Mouse (Mus musculus): Measurements from ENCODE around the gene Dll3. TPM values are rescaled to one million over a fixed set of nuclear protein-coding genes. Genes with fewer than 3 reads are reported as not detected.
A peak's percentile ranks its signal among the peaks of the same experiment; 100 is the strongest.

Dll3 gene
- polyA plus RNA-seq, 1 experiment: not detected

- no peak for DNase-seq (ENCODE audit: low read depth in 1 of 2, low spot score in 2 of 2)
- H3K27me3 ChIP-seq (ENCODE audit: control insufficient read depth, insufficient read depth, low read length): no peaks in the 10 kb centered on the region
- TF ChIP-seq POLR2A (IDR thresholded peaks at IDR 0.05; ENCODE audit: low read depth, low read length) (no peak), CTCF (IDR thresholded peaks at IDR 0.05; ENCODE audit: extremely low read depth, insufficient read depth, insufficient read length, insufficient replicate concordance) (no peak)
- H3K4me1 ChIP-seq (ENCODE audit: control insufficient read depth, insufficient read depth, insufficient read length): peaks cover 4% of the 10 kb centered on the region; the same call in 1 of the 2 replicates
- H3K4me3 ChIP-seq (ENCODE audit: extremely low read depth, insufficient read depth, insufficient read length): peak overlapping the region; percentile 73
- WGBS: 5% methylated on average over 35 of the region's 35 CpGs
- H3K36me3 ChIP-seq (ENCODE audit: control insufficient read depth, insufficient read depth, low read length): peaks cover 31% of the 10 kb centered on the region
- no peak overlapping the region for H3K27ac ChIP-seq (ENCODE audit: insufficient read depth, low read length)
Measured at GRCm38 (mm10) chr7:28311151-28311925, 9.3 kb upstream of the Dll3 start.

GRCm38 (mm10) chr7:28309737-28310136, 7.7 kb upstream of the Dll3 start:
- Histone ChIP-seq H3K4me1 (ENCODE audit: control insufficient read depth, insufficient read depth, insufficient read length) (peaks cover 4% of the 10 kb centered on the region; the same call in 1 of the 2 replicates), H3K4me3 (ENCODE audit: extremely low read depth, insufficient read depth, insufficient read length) (no peak overlapping the region), H3K27me3 (ENCODE audit: control insufficient read depth, insufficient read depth, low read length) (no peaks in the 10 kb centered on the region), H3K27ac (ENCODE audit: insufficient read depth, low read length) (no peak overlapping the region), H3K36me3 (ENCODE audit: control insufficient read depth, insufficient read depth, low read length) (peaks cover 25% of the 10 kb centered on the region)
- WGBS: 88% methylated on average over 9 of the region's 9 CpGs
- no peak for DNase-seq (ENCODE audit: low read depth in 1 of 2, low spot score in 2 of 2)
- TF ChIP-seq CTCF (IDR thresholded peaks at IDR 0.05; ENCODE audit: extremely low read depth, insufficient read depth, insufficient read length, insufficient replicate concordance): no peak
- no peak for TF ChIP-seq POLR2A (IDR thresholded peaks at IDR 0.05; ENCODE audit: low read depth, low read length)

GRCm38 (mm10) chr7:28306216-28306615, 4.2 kb upstream of the Dll3 start:
- DNase-seq (ENCODE audit: low read depth in 1 of 2, low spot score in 2 of 2): no peak
- 97% methylated on average over 8 of the region's 8 CpGs for WGBS
- no peak for TF ChIP-seq POLR2A (IDR thresholded peaks at IDR 0.05; ENCODE audit: low read depth, low read length)
- no peak for TF ChIP-seq CTCF (IDR thresholded peaks at IDR 0.05; ENCODE audit: extremely low read depth, insufficient read depth, insufficient read length, insufficient replicate concordance)
- H3K27ac ChIP-seq (ENCODE audit: insufficient read depth, low read length): no peak overlapping the region
- H3K36me3 ChIP-seq (ENCODE audit: control insufficient read depth, insufficient read depth, low read length): peaks cover 25% of the 10 kb centered on the region
- no peak overlapping the region for H3K4me3 ChIP-seq (ENCODE audit: extremely low read depth, insufficient read depth, insufficient read length)
- peaks cover 3% of the 10 kb centered on the region for H3K27me3 ChIP-seq (ENCODE audit: control insufficient read depth, insufficient read depth, low read length)
- H3K4me1 ChIP-seq (ENCODE audit: control insufficient read depth, insufficient read depth, insufficient read length): peaks cover 4% of the 10 kb centered on the region

GRCm38 (mm10) chr7:28305641-28306040, 3.6 kb upstream of the Dll3 start:
- Histone ChIP-seq H3K27ac (ENCODE audit: insufficient read depth, low read length) (no peak overlapping the region), H3K36me3 (ENCODE audit: control insufficient read depth, insufficient read depth, low read length) (peaks cover 25% of the 10 kb centered on the region)
- WGBS: 95% methylated on average over 10 of the region's 10 CpGs

GRCm38 (mm10) chr7:28298837-28299625, 3.0 kb downstream of the Dll3 start:
- Histone ChIP-seq H3K27ac (ENCODE audit: insufficient read depth, low read length) (no peak overlapping the region), H3K4me3 (ENCODE audit: extremely low read depth, insufficient read depth, insufficient read length) (no peak overlapping the region), H3K27me3 (ENCODE audit: control insufficient read depth, insufficient read depth, low read length) (peaks cover 15% of the 10 kb centered on the region), H3K36me3 (ENCODE audit: control insufficient read depth, insufficient read depth, low read length) (no peaks in the 10 kb centered on the region), H3K4me1 (ENCODE audit: control insufficient read depth, insufficient read depth, insufficient read length) (peaks cover 11% of the 10 kb centered on the region; the same call in 1 of the 2 replicates)
- 32% methylated on average over 43 of the region's 43 CpGs for WGBS
- DNase-seq (ENCODE audit: low read depth in 1 of 2, low spot score in 2 of 2): no peak
- no peak for TF ChIP-seq POLR2A (IDR thresholded peaks at IDR 0.05; ENCODE audit: low read depth, low read length)
- TF ChIP-seq CTCF (IDR thresholded peaks at IDR 0.05; ENCODE audit: extremely low read depth, insufficient read depth, insufficient read length, insufficient replicate concordance): no peak

More at GRCm38 (mm10) chr7:28305641-28306040, 3.6 kb upstream of the Dll3 start:
- peaks cover 3% of the 10 kb centered on the region; the same call in 1 of the 2 replicates for H3K4me1 ChIP-seq (ENCODE audit: control insufficient read depth, insufficient read depth, insufficient read length)
- peaks cover 4% of the 10 kb centered on the region for H3K27me3 ChIP-seq (ENCODE audit: control insufficient read depth, insufficient read depth, low read length)
- no peak for DNase-seq (ENCODE audit: low read depth in 1 of 2, low spot score in 2 of 2)
- H3K4me3 ChIP-seq (ENCODE audit: extremely low read depth, insufficient read depth, insufficient read length): no peak overlapping the region
- TF ChIP-seq CTCF (IDR thresholded peaks at IDR 0.05; ENCODE audit: extremely low read depth, insufficient read depth, insufficient read length, insufficient replicate concordance): no peak
- no peak for TF ChIP-seq POLR2A (IDR thresholded peaks at IDR 0.05; ENCODE audit: low read depth, low read length)

GRCm38 (mm10) chr7:28294481-28294880, 7.6 kb downstream of the Dll3 start:
- H3K27ac ChIP-seq (ENCODE audit: insufficient read depth, low read length): no peak overlapping the region
- H3K27me3 ChIP-seq (ENCODE audit: control insufficient read depth, insufficient read depth, low read length): peaks cover 21% of the 10 kb centered on the region
- TF ChIP-seq POLR2A (IDR thresholded peaks at IDR 0.05; ENCODE audit: low read depth, low read length) (no peak), CTCF (IDR thresholded peaks at IDR 0.05; ENCODE audit: extremely low read depth, insufficient read depth, insufficient read length, insufficient replicate concordance) (no peak)
- WGBS: 15% methylated on average over 63 of the region's 63 CpGs
- no peaks in the 10 kb centered on the region for H3K36me3 ChIP-seq (ENCODE audit: control insufficient read depth, insufficient read depth, low read length)
- no peak overlapping the region for H3K4me3 ChIP-seq (ENCODE audit: extremely low read depth, insufficient read depth, insufficient read length)
- DNase-seq (ENCODE audit: low read depth in 1 of 2, low spot score in 2 of 2): no peak
- H3K4me1 ChIP-seq (ENCODE audit: control insufficient read depth, insufficient read depth, insufficient read length): peaks cover 8% of the 10 kb centered on the region; the same call in 1 of the 2 replicates

Data from spleen, adult 2 months (tissue).